Mouse (Mus musculus): ENCODE measurements around the gene Nalcn. TPM values are rescaled to one million over a fixed set of nuclear protein-coding genes. Genes with fewer than 3 reads are reported as not detected.

The Nalcn gene
- polyA plus RNA-seq, 1 experiment from 2014 or later: 3.1 TPM

DNA sequence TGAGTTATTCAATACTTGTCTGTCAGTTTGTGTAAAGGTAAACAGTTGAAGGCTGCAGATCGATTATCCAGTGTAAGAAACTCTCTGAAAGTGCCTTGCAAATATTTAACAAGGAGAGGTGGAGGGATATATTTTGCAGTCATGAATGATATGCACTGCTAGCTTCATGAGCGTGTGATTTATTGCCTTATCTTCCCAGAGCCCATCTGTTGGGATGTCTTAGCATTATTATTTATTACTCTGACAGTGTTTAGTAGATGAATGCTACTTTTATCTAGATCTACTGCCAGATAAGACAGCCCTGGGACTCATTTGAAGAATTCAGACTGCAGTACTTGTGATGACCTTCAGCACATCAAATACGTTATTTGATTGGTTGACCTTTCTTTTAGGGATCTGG is 31.7 kb downstream of the Nalcn start:
- Histone ChIP-seq H3K9me3 (ENCODE audit: control insufficient read depth, low read length) (no peaks in the 10 kb centered on the region), H3K9ac (ENCODE audit: low read depth, low read length) (no peak overlapping the region), H3K4me2 (replicated peaks; ENCODE audit: low read depth, low read length) (no peak overlapping the region), H3K27me3 (ENCODE audit: control insufficient read depth, insufficient read depth, low read length) (no peaks in the 10 kb centered on the region), H3K4me1 (replicated peaks; ENCODE audit: control insufficient read depth, insufficient read depth, low read length) (no peaks in the 10 kb centered on the region), H3K4me3 (ENCODE audit: low read depth, low read length) (no peak overlapping the region), H3K36me3 (ENCODE audit: control insufficient read depth, insufficient read depth, low read length) (no peaks in the 10 kb centered on the region), H3K27ac (ENCODE audit: low read depth, low read length) (no peak overlapping the region)
- 75% methylated on average over 3 of the region's 3 CpGs for WGBS
- ATAC-seq (ENCODE audit: low FRiP score): peak; percentile 43; the same call in 1 of the 2 replicates
- DNase-seq (ENCODE audit: low spot score): no peak

DNA sequence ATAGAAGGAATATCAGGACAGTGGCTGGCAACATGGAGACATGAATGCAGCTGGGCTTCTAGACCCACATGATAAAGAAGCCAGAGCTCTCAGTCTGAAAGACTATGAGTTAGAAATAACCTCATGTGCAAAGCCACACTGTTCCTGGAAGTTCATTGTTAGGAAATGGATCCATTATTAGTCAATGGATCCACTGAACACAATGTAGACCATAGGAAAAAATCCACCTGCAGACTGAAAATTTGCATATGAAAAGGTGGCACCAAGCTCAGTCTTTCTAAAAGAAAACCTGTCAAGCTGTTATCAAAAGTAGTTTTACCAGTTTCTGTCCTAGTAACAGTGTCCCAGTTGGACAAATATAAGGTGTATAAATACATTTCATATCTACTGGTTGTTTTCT is 39.5 kb downstream of the Nalcn start:
- H3K9ac ChIP-seq (ENCODE audit: low read depth, low read length): no peak overlapping the region
- H3K4me1 ChIP-seq (replicated peaks; ENCODE audit: control insufficient read depth, insufficient read depth, low read length): no peaks in the 10 kb centered on the region
- H3K4me3 ChIP-seq (ENCODE audit: low read depth, low read length): no peak overlapping the region
- H3K36me3 ChIP-seq (ENCODE audit: control insufficient read depth, insufficient read depth, low read length): no peaks in the 10 kb centered on the region
- no peaks in the 10 kb centered on the region for H3K9me3 ChIP-seq (ENCODE audit: control insufficient read depth, low read length)
- H3K4me2 ChIP-seq (replicated peaks; ENCODE audit: low read depth, low read length): no peak overlapping the region
- no peak overlapping the region for H3K27ac ChIP-seq (ENCODE audit: low read depth, low read length)
- H3K27me3 ChIP-seq (ENCODE audit: control insufficient read depth, insufficient read depth, low read length): no peaks in the 10 kb centered on the region
- ATAC-seq (ENCODE audit: low FRiP score): no peak
- DNase-seq (ENCODE audit: low spot score): no peak

DNA sequence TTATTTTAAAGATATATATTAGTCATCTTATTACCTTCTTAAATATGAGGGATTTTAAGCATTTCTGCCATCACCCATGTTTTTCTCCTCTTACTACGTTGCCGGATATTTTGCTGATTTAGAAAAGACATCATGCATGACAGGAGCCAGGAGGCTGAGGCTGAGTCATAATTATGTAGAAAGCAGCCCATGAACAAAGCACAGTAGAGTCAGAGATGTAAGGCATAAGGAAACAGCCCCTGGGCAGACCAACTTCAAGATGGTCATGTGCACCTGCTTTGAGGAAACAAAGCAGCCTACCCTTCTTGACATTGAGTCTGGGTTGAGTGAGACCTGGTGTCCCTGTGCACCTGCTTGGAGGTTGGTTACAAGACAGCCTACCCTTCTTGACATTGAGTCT is 44.5 kb downstream of the Nalcn start:
- 91% methylated on average over 2 of the region's 2 CpGs for WGBS
- H3K27ac ChIP-seq (ENCODE audit: low read depth, low read length): no peak overlapping the region
- H3K4me2 ChIP-seq (replicated peaks; ENCODE audit: low read depth, low read length): no peak overlapping the region

DNA sequence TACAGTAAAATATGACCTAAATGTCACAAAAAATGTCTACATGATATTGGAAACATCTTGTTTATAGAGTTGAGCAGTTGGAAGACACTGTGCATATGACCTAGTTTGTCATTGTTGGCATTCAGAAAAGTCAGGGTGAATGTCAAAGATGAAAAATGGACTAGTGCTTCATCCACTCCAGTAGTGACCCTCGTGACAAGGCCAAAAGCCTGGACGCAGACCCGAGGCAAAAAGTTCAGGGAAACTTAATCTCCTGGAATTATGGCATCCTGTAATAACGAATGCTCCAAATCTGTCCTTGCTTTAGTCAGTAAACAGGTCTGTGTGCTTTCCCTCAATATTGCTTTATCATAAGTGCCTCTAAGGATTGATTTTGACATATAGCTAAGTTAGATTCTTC is 51.6 kb downstream of the Nalcn start:
- no peak overlapping the region for H3K27ac ChIP-seq (ENCODE audit: low read depth, low read length)
- H3K4me3 ChIP-seq (ENCODE audit: low read depth, low read length): no peak overlapping the region
- no peak overlapping the region for H3K4me2 ChIP-seq (replicated peaks; ENCODE audit: low read depth, low read length)
- H3K27me3 ChIP-seq (ENCODE audit: control insufficient read depth, insufficient read depth, low read length): no peaks in the 10 kb centered on the region
- no peak for ATAC-seq (ENCODE audit: low FRiP score)
- H3K9me3 ChIP-seq (ENCODE audit: control insufficient read depth, low read length): no peaks in the 10 kb centered on the region
- WGBS: 82% methylated on average over 4 of the region's 4 CpGs
- no peaks in the 10 kb centered on the region for H3K36me3 ChIP-seq (ENCODE audit: control insufficient read depth, insufficient read depth, low read length)
- no peaks in the 10 kb centered on the region for H3K4me1 ChIP-seq (replicated peaks; ENCODE audit: control insufficient read depth, insufficient read depth, low read length)
- no peak for DNase-seq (ENCODE audit: low spot score)
- H3K9ac ChIP-seq (ENCODE audit: low read depth, low read length): no peak overlapping the region

More for the DNA sequence above, 44.5 kb downstream of the Nalcn start:
- Histone ChIP-seq H3K9me3 (ENCODE audit: control insufficient read depth, low read length) (no peaks in the 10 kb centered on the region), H3K27me3 (ENCODE audit: control insufficient read depth, insufficient read depth, low read length) (no peaks in the 10 kb centered on the region), H3K9ac (ENCODE audit: low read depth, low read length) (no peak overlapping the region), H3K4me1 (replicated peaks; ENCODE audit: control insufficient read depth, insufficient read depth, low read length) (no peaks in the 10 kb centered on the region), H3K36me3 (ENCODE audit: control insufficient read depth, insufficient read depth, low read length) (no peaks in the 10 kb centered on the region), H3K4me3 (ENCODE audit: low read depth, low read length) (no peak overlapping the region)
- DNase-seq (ENCODE audit: low spot score) (no peak), ATAC-seq (ENCODE audit: low FRiP score) (no peak)

DNA sequence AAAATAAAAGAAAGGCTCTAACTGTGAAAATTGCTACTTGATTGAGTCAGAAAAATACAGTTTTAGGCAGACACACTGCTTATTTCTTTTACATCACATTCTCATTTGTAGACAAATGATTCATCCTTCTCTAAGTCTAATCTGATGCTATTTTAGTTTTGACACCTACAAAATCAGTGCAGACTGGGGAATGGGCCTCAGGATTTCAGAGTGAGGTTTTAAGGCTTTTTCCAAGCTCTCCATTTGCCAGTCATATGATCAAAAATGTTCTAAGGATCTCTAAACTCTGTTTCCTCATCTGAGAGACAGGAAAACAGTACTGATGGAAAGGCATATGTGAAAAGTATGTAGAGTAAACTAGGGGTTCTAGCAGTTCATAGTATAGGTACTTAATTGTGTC is 52.0 kb downstream of the Nalcn start:
- Histone ChIP-seq H3K9ac (ENCODE audit: low read depth, low read length) (no peak overlapping the region), H3K4me1 (replicated peaks; ENCODE audit: control insufficient read depth, insufficient read depth, low read length) (no peaks in the 10 kb centered on the region), H3K4me2 (replicated peaks; ENCODE audit: low read depth, low read length) (no peak overlapping the region), H3K36me3 (ENCODE audit: control insufficient read depth, insufficient read depth, low read length) (no peaks in the 10 kb centered on the region), H3K27ac (ENCODE audit: low read depth, low read length) (no peak overlapping the region), H3K4me3 (ENCODE audit: low read depth, low read length) (no peak overlapping the region), H3K27me3 (ENCODE audit: control insufficient read depth, insufficient read depth, low read length) (no peaks in the 10 kb centered on the region), H3K9me3 (ENCODE audit: control insufficient read depth, low read length) (no peaks in the 10 kb centered on the region)
- DNase-seq (ENCODE audit: low spot score) (no peak), ATAC-seq (ENCODE audit: low FRiP score) (no peak)

DNA sequence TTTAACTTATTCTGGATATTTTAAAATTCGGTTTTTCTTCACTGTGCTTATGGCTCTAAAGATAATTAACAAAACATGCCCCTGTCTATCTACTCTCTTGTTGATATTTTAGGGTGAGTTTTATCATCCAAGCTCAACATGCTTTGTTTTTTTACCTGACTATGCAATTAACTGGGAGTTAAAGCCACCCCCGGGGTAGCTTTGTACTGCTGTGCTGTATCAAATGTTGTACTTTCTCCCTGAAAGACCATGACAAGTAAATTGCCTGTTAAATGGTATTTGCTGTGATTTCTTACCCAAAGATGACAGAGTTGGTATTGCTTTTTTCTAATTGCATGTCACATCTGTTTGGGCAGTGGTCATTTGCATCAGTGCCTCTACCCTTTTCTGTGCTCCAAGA is 60.3 kb downstream of the Nalcn start:
- H3K4me3 ChIP-seq (ENCODE audit: low read depth, low read length): no peak overlapping the region
- H3K9ac ChIP-seq (ENCODE audit: low read depth, low read length): no peak overlapping the region
- H3K4me1 ChIP-seq (replicated peaks; ENCODE audit: control insufficient read depth, insufficient read depth, low read length): no peaks in the 10 kb centered on the region
- H3K9me3 ChIP-seq (ENCODE audit: control insufficient read depth, low read length): no peaks in the 10 kb centered on the region
- no peaks in the 10 kb centered on the region for H3K36me3 ChIP-seq (ENCODE audit: control insufficient read depth, insufficient read depth, low read length)
- no peaks in the 10 kb centered on the region for H3K27me3 ChIP-seq (ENCODE audit: control insufficient read depth, insufficient read depth, low read length)
- H3K4me2 ChIP-seq (replicated peaks; ENCODE audit: low read depth, low read length): no peak overlapping the region
- ATAC-seq (ENCODE audit: low FRiP score) (no peak), DNase-seq (ENCODE audit: low spot score) (no peak)
- H3K27ac ChIP-seq (ENCODE audit: low read depth, low read length): no peak overlapping the region
- WGBS: 75% methylated on average over 2 of the region's 2 CpGs

GRCm38 (mm10) chr14:123555533-123555932 is 71.4 kb downstream of the Nalcn start:
- DNase-seq (ENCODE audit: low spot score) (no peak), ATAC-seq (ENCODE audit: low FRiP score) (peak; percentile 34; the same call in 1 of the 2 replicates)
- H3K27me3 ChIP-seq (ENCODE audit: control insufficient read depth, insufficient read depth, low read length): no peaks in the 10 kb centered on the region
- H3K4me1 ChIP-seq (replicated peaks; ENCODE audit: control insufficient read depth, insufficient read depth, low read length): no peaks in the 10 kb centered on the region
- no peak overlapping the region for H3K9ac ChIP-seq (ENCODE audit: low read depth, low read length)
- no peak overlapping the region for H3K27ac ChIP-seq (ENCODE audit: low read depth, low read length)
- H3K9me3 ChIP-seq (ENCODE audit: control insufficient read depth, low read length): no peaks in the 10 kb centered on the region
- no peaks in the 10 kb centered on the region for H3K36me3 ChIP-seq (ENCODE audit: control insufficient read depth, insufficient read depth, low read length)
- H3K4me2 ChIP-seq (replicated peaks; ENCODE audit: low read depth, low read length): no peak overlapping the region
- no peak overlapping the region for H3K4me3 ChIP-seq (ENCODE audit: low read depth, low read length)

DNA sequence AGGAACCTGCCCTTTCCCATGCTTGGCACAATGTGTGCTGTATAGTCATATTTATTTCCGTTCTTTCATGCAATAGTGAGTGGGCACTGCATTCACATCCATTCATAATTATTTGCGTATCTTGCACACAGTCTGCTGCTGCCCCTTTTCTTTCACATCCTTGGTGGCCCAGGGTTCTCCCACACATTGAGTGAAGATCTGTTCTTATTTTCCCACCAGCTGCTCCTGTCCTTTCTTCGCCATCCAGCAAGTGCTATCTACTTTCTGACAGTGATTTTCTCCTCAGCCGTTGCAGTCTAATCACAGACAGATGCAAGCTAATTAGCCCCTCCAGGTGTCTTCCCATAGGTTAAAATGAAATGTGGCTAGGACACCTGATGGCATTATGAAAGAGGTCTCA is 72.0 kb downstream of the Nalcn start:
- Histone ChIP-seq H3K4me1 (replicated peaks; ENCODE audit: control insufficient read depth, insufficient read depth, low read length) (no peaks in the 10 kb centered on the region), H3K9me3 (ENCODE audit: control insufficient read depth, low read length) (no peaks in the 10 kb centered on the region), H3K4me2 (replicated peaks; ENCODE audit: low read depth, low read length) (no peak overlapping the region), H3K27ac (ENCODE audit: low read depth, low read length) (no peak overlapping the region), H3K9ac (ENCODE audit: low read depth, low read length) (no peak overlapping the region), H3K36me3 (ENCODE audit: control insufficient read depth, insufficient read depth, low read length) (no peaks in the 10 kb centered on the region), H3K27me3 (ENCODE audit: control insufficient read depth, insufficient read depth, low read length) (no peaks in the 10 kb centered on the region), H3K4me3 (ENCODE audit: low read depth, low read length) (no peak overlapping the region)
- 62% methylated on average over 4 of the region's 4 CpGs for WGBS
- ATAC-seq (ENCODE audit: low FRiP score) (no peak), DNase-seq (ENCODE audit: low spot score) (no peak)

DNA sequence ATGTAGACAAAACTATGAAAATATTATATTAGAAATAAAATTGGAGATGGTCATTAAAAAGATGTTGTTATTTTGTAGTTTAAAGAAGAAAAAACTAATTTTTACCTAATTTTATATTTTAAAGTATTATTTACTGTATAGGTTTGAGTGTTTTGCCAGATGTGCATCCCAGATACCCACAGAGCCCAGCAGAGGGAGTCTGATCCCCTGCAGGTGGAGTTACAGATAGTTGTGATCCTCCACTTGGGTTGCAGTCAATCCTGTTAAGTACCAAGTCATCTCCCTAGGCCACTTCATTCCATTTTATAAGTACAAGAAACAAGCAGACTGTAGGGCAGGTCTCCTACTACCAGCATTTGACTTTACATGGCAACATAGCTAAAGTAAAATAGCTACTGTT is 84.6 kb downstream of the Nalcn start:
- no peak overlapping the region for H3K27ac ChIP-seq (ENCODE audit: low read depth, low read length)
- H3K36me3 ChIP-seq (ENCODE audit: control insufficient read depth, insufficient read depth, low read length): no peaks in the 10 kb centered on the region
- no peaks in the 10 kb centered on the region for H3K9me3 ChIP-seq (ENCODE audit: control insufficient read depth, low read length)
- H3K4me1 ChIP-seq (replicated peaks; ENCODE audit: control insufficient read depth, insufficient read depth, low read length): no peaks in the 10 kb centered on the region
- no peak overlapping the region for H3K9ac ChIP-seq (ENCODE audit: low read depth, low read length)
- DNase-seq (ENCODE audit: low spot score) (no peak), ATAC-seq (ENCODE audit: low FRiP score) (no peak)
- H3K4me3 ChIP-seq (ENCODE audit: low read depth, low read length): no peak overlapping the region
- no peak overlapping the region for H3K4me2 ChIP-seq (replicated peaks; ENCODE audit: low read depth, low read length)
- H3K27me3 ChIP-seq (ENCODE audit: control insufficient read depth, insufficient read depth, low read length): no peaks in the 10 kb centered on the region

All from hindbrain, embryonic 11.5 days (tissue).